In the genomic region with DNA sequence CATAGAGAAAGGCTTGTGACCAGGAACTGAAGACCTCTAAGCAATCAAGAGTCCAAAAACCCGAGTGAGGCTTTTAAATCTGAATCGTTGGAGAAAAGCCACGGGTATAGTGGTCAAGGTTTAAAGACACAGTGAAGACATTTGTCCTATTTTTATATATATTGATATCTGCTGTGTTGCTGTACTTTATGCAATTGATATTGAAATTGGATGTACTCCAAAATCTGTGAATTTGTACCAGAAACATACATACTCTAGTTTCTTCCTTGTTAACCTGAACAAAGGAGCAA, we compare ENCODE assay signal across 8 mouse cellular contexts. TPM values are rescaled to one million over a fixed set of nuclear protein-coding genes. Genes with fewer than 3 reads are reported as not detected.
DNase-seq lines count a peak whose midpoint lies in the region; ATAC-seq and TF ChIP-seq lines count a peak whose summit lies in the region.

No protein-coding gene starts in this region.

- H3K4me2 ChIP-seq in limb, embryonic 15.5 days, result peak overlapping the region; percentile 73
- peak overlapping the region; percentile 65 for H3K4me2 ChIP-seq in stomach, embryonic 16.5 days (ENCODE audit: low read depth, low read length)

- H3K27me3 ChIP-seq in spleen, adult 2 months (ENCODE audit: control insufficient read depth, insufficient read depth, low read length), result no peaks in the 10 kb centered on the region
- no peaks in the 10 kb centered on the region for H3K27me3 ChIP-seq in limb, embryonic 15.5 days
- no peaks in the 10 kb centered on the region for H3K27me3 ChIP-seq in stomach, embryonic 16.5 days (ENCODE audit: control insufficient read depth, insufficient read depth, low read length)

- no peak for ATAC-seq in limb, embryonic 15.5 days (ENCODE audit: insufficient number of reproducible peaks, low FRiP score, low TSS enrichment, low read depth)
- ATAC-seq in stomach, embryonic 16.5 days (ENCODE audit: insufficient read depth, low FRiP score), result no peak

- peak overlapping the region; percentile 76; the same call in 1 of the 2 replicates for H3K4me3 ChIP-seq in spleen, adult 2 months (ENCODE audit: extremely low read depth, insufficient read depth, insufficient read length)
- H3K4me3 ChIP-seq in limb, embryonic 15.5 days, result peak overlapping the region; percentile 86
- peak overlapping the region; percentile 86 for H3K4me3 ChIP-seq in stomach, embryonic 16.5 days (replicated peaks; ENCODE audit: low read length)

- peaks cover 2% of the 10 kb centered on the region for H3K36me3 ChIP-seq in spleen, adult 2 months (ENCODE audit: control insufficient read depth, insufficient read depth, low read length)
- H3K36me3 ChIP-seq in limb, embryonic 15.5 days, result no peaks in the 10 kb centered on the region
- no peaks in the 10 kb centered on the region for H3K36me3 ChIP-seq in stomach, embryonic 16.5 days (ENCODE audit: control insufficient read depth, insufficient read depth, low read length)

- TF ChIP-seq POLR2A in spleen, adult 2 months (IDR thresholded peaks at IDR 0.05; ENCODE audit: low read depth, low read length), result no peak

- peak; percentile 18 for DNase-seq in cerebellum, adult 9-10 months
- DNase-seq in cerebellum, adult 8-10 months, result no peak
- no peak for DNase-seq in spleen, adult 2 months (ENCODE audit: low read depth in 1 of 2, low spot score in 2 of 2)
- no peak for DNase-seq in spleen, postnatal 4 days (ENCODE audit: low spot score in 2 of 2)
- no peak for DNase-seq in spleen, adult 18-20 months
- DNase-seq in adrenal gland, postnatal 4 days (ENCODE audit: low spot score in 2 of 2), result no peak

- H3K27ac ChIP-seq in spleen, adult 2 months (ENCODE audit: insufficient read depth, low read length), result no peak overlapping the region
- H3K27ac ChIP-seq in limb, embryonic 15.5 days, result no peak overlapping the region
- peak overlapping the region; percentile 92 for H3K27ac ChIP-seq in stomach, embryonic 16.5 days (ENCODE audit: low read length)

- WGBS in spleen, adult 2 months, result 8% methylated on average over 3 of the region's 3 CpGs
- WGBS in limb, embryonic 15.5 days, result 6% methylated on average over 3 of the region's 3 CpGs
- WGBS in stomach, embryonic 16.5 days, result 4% methylated on average over 3 of the region's 3 CpGs

- H3K4me1 ChIP-seq in spleen, adult 2 months (ENCODE audit: control insufficient read depth, insufficient read depth, insufficient read length), result no peaks in the 10 kb centered on the region; the same call in 1 of the 2 replicates
- peaks cover 12% of the 10 kb centered on the region for H3K4me1 ChIP-seq in limb, embryonic 15.5 days
- peaks cover 15% of the 10 kb centered on the region for H3K4me1 ChIP-seq in stomach, embryonic 16.5 days (ENCODE audit: control insufficient read depth, insufficient read depth, low read length)

- no peak for TF ChIP-seq CTCF in spleen, adult 2 months (IDR thresholded peaks at IDR 0.05; ENCODE audit: extremely low read depth, insufficient read depth, insufficient read length, insufficient replicate concordance)

- H3K9ac ChIP-seq in limb, embryonic 15.5 days, result peak overlapping the region; percentile 73
- H3K9ac ChIP-seq in stomach, embryonic 16.5 days (ENCODE audit: low read length), result peak overlapping the region; percentile 89

- H3K9me3 ChIP-seq in limb, embryonic 15.5 days, result no peaks in the 10 kb centered on the region
- H3K9me3 ChIP-seq in stomach, embryonic 16.5 days (replicated peaks; ENCODE audit: control insufficient read depth, low read length), result no peaks in the 10 kb centered on the region

RNA-seq across cellular contexts. Expression of gene Chp1, which starts 0.8 kb away (rescaled TPM):
- 34.9 and 39.0 TPM in 2 replicates for polyA plus RNA-seq in spleen, adult 2 months (2012; rRNA removed)
- 61.9 and 64.3 TPM in 2 replicates for polyA plus RNA-seq in limb, embryonic 15.5 days (2015; fragmentation: Nextera tagmentation; extraction: Ambion mirVana)
- polyA plus RNA-seq in stomach, embryonic 16.5 days (2015; fragmentation: Nextera tagmentation; extraction: Ambion mirVana), result 92.4 and 110 TPM in 2 replicates
- total RNA-seq in adrenal gland, postnatal 4 days (2021), result 100 to 1,000 TPM; 125 to 144 TPM

RNA-seq across cellular contexts. Expression of gene Exd1, which starts 0.9 kb away (rescaled TPM):
- 0.09 and 0.12 TPM in 2 replicates for polyA plus RNA-seq in spleen, adult 2 months (2012; rRNA removed)
- 0.14 and 0.51 TPM in 2 replicates for polyA plus RNA-seq in limb, embryonic 15.5 days (2015; fragmentation: Nextera tagmentation; extraction: Ambion mirVana)
- polyA plus RNA-seq in stomach, embryonic 16.5 days (2015; fragmentation: Nextera tagmentation; extraction: Ambion mirVana), result 0.18 and 0.24 TPM in 2 replicates
- total RNA-seq in adrenal gland, postnatal 4 days (2021), result under 1 TPM; 0.54 to 0.62 TPM
